In the genomic region with DNA sequence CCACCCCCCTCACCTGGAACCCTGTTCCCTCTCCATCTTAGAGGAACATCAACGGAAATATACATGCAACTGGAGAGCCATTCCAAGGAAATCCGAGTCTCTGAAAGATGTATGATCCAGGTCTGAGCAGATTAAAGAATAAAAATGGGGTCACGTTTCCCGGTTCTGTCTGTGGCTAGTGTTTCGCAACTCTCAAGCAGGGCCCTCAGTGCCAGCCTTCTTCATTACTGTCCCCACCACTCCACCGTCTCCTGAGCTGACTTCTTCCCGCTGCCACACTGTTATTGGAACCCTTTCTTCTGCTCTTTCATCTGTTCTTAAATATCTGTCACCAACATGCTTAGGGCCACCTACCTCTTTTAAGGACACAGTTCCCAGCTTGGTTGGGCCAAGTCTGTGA, we compare ENCODE assay signal across 11 mouse cellular contexts. TPM values are rescaled to one million over a fixed set of nuclear protein-coding genes. Genes with fewer than 3 reads are reported as not detected.
"Had no signal": no experiment of that assay in that cellular context is flagged by ENCODE, and none has a peak within 500 bp of the region (broad histone marks: within the 10 kb centered on the region; RNA-seq: fewer than 3 reads in every experiment).

No protein-coding gene starts in this region.

- ATAC-seq: midbrain, embryonic 13.5 days; midbrain, embryonic 15.5 days had no signal

- DNase-seq: lung, embryonic 14.5 days; lung, postnatal 10 days; lung, postnatal 4 days; right cerebral cortex, postnatal 14 days; thymus, adult 2 months; thymus, postnatal 25 days; thymus, postnatal 4 days had no signal

RNA-seq across cellular contexts. Expression of gene Sim2, which starts 28.4 kb away (rescaled TPM):
- total RNA-seq: midbrain, postnatal 0 days; monocyte, adult 5-6 weeks had no signal
